Mouse (Mus musculus) midbrain, embryonic 15.5 days (tissue): ENCODE measurements around the gene Vps18. TPM values are rescaled to one million over a fixed set of nuclear protein-coding genes. Genes with fewer than 3 reads are reported as not detected.

ENCODE experiments used
- ATAC-seq: fragments of 200-750 bp; cut with Nextera tagmentation; replicated peaks from 2 replicates; pipeline ENCODE4 v1.8.0; 2017; ENCODE audit warnings: moderate TSS enrichment
- H3K27ac ChIP-seq: fragments of 300-500 bp; sonication (generic); 2 replicates; pipeline ENCODE4 v1.5.1; 2015; ENCODE audit warnings: mild to moderate bottlenecking, inconsistent platforms
- H3K27me3 ChIP-seq: fragments of 300-500 bp; sonication (generic); replicated peaks from 2 replicates; pipeline ENCODE4 v1.6.1; 2015; ENCODE audit warnings: inconsistent platforms
- H3K36me3 ChIP-seq: fragments of 300-500 bp; sonication (generic); replicated peaks from 2 replicates; pipeline ENCODE4 v1.6.1; 2015; ENCODE audit warnings: inconsistent platforms
- H3K4me1 ChIP-seq: fragments of 300-500 bp; sonication (generic); 2 replicates; pipeline ENCODE4 v1.6.1; 2015; ENCODE audit warnings: inconsistent platforms
- H3K4me2 ChIP-seq: fragments of 300-500 bp; sonication (generic); 2 replicates; pipeline ENCODE4 v1.6.1; 2015; ENCODE audit warnings: inconsistent platforms, mild to moderate bottlenecking, moderate library complexity
- H3K4me3 ChIP-seq: fragments of 300-500 bp; sonication (generic); 2 replicates; pipeline ENCODE4 v1.5.1; 2015; ENCODE audit warnings: mild to moderate bottlenecking, inconsistent platforms
- H3K9ac ChIP-seq: fragments of 300-500 bp; sonication (generic); 2 replicates; pipeline ENCODE4 v1.6.1; 2015; ENCODE audit warnings: mild to moderate bottlenecking, inconsistent platforms
- H3K9me3 ChIP-seq: fragments of 300-500 bp; sonication (generic); 2 replicates; pipeline ENCODE4 v1.6.1; 2016; ENCODE audit warnings: inconsistent platforms
- WGBS: fragments of 180-500 bp; shearing (Covaris S2); methylation state at CpG from one replicate; pipeline ENCODE4 v1.1.7; 2015; ENCODE audit warnings: mixed read lengths; 5-methylcytosine and 5-hydroxymethylcytosine counted together
- polyA plus RNA-seq: library from polyadenylated mRNA; unstranded; fragments of >200 nt; fragmentation: Nextera tagmentation; extraction: Ambion mirVana; gene quantifications from 2 replicates; pipeline ENCODE4 v1.2.1, GENCODE M21; 2015

Gene Vps18
- polyA plus RNA-seq, 1 experiment from 2014 or later = 32.3 TPM

DNA sequence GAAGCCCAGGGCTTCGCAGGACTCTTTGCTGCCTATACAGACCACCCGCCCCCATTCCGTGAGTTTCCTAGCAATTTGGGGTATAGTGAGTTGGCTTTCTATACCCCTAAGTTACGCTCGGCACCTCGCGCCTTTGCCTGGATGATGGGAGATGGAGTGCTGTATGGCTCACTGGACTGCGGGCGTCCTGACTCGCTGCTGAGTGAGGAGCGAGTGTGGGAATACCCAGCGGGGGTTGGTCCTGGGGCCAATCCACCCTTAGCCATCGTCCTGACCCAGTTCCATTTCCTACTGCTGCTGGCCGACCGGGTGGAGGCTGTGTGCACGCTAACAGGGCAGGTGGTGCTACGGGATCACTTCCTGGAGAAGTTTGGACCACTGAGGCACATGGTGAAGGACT lies 4.8 kb downstream of the Vps18 start:
- H3K27ac ChIP-seq = no peak overlapping the region
- ATAC-seq = no peak
- H3K27me3 ChIP-seq = no peaks in the 10 kb centered on the region
- no peak overlapping the region for H3K4me3 ChIP-seq
- peaks cover 31% of the 10 kb centered on the region; the same call in 1 of the 2 replicates for H3K36me3 ChIP-seq
- peaks cover 18% of the 10 kb centered on the region for H3K4me1 ChIP-seq
- 95% methylated on average over 17 of the region's 17 CpGs for WGBS
- no peak overlapping the region for H3K9ac ChIP-seq
- no peak overlapping the region for H3K4me2 ChIP-seq
- no peaks in the 10 kb centered on the region for H3K9me3 ChIP-seq

DNA sequence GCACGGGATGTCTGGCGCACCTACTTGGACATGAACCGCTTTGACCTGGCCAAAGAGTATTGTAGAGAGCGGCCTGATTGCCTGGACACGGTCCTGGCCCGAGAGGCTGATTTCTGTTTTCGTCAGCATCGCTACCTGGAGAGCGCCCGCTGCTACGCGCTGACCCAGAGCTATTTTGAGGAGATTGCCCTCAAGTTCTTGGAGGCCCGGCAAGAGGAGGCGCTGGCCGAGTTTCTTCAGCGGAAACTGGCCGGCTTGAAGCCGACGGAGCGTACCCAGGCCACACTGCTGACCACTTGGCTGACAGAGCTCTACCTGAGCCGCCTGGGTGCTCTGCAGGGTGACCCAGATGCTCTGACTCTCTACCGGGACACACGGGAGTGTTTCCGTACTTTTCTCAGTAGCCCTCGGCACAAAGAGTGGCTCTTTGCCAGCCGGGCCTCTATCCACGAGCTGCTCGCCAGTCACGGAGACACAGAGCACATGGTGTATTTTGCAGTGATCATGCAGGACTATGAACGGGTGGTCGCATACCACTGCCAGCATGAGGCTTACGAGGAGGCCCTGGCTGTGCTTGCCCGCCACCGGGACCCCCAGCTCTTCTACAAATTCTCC lies 5.3 kb downstream of the Vps18 start:
- H3K27me3 ChIP-seq = no peaks in the 10 kb centered on the region
- no peak overlapping the region for H3K9ac ChIP-seq
- H3K27ac ChIP-seq = no peak overlapping the region
- H3K4me1 ChIP-seq = peaks cover 18% of the 10 kb centered on the region
- no peak for ATAC-seq
- 93% methylated on average over 34 of the region's 34 CpGs for WGBS
- H3K36me3 ChIP-seq = peaks cover 31% of the 10 kb centered on the region; the same call in 1 of the 2 replicates
- no peak overlapping the region for H3K4me3 ChIP-seq
- no peaks in the 10 kb centered on the region for H3K9me3 ChIP-seq
- H3K4me2 ChIP-seq = no peak overlapping the region

- H3K27me3 ChIP-seq = no peaks in the 10 kb centered on the region
- ATAC-seq = no peak
- no peak overlapping the region for H3K4me3 ChIP-seq
- peaks cover 15% of the 10 kb centered on the region for H3K4me1 ChIP-seq
- no peak overlapping the region for H3K27ac ChIP-seq
- peaks cover 31% of the 10 kb centered on the region; the same call in 1 of the 2 replicates for H3K36me3 ChIP-seq
- WGBS = 93% methylated on average over 18 of the region's 18 CpGs
- H3K9ac ChIP-seq = no peak overlapping the region
- no peak overlapping the region for H3K4me2 ChIP-seq
- H3K9me3 ChIP-seq = no peaks in the 10 kb centered on the region
Measured at GRCm38 (mm10) chr2:119294411-119294810, 5.9 kb downstream of the Vps18 start.

DNA sequence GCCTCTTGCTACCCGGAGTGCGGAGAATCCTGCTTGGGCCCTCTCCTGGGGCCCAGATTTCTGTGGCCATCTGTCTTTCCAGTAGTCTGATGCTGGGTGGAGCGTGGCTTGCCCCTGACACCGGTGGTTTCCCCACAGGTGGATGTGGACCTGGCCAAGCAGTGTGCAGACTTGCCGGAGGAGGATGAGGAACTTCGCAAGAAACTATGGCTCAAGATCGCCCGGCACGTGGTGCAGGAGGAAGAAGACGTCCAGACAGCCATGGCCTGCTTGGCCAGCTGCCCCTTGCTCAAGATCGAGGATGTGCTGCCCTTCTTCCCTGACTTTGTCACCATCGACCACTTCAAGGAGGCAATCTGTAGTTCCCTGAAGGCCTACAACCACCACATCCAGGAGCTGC lies 8.2 kb downstream of the Vps18 start:
- no peak overlapping the region for H3K4me3 ChIP-seq
- no peak for ATAC-seq
- H3K9me3 ChIP-seq = no peaks in the 10 kb centered on the region
- H3K4me1 ChIP-seq = peaks cover 17% of the 10 kb centered on the region
- no peak overlapping the region for H3K9ac ChIP-seq
- H3K36me3 ChIP-seq = peaks cover 29% of the 10 kb centered on the region; the same call in 1 of the 2 replicates
- H3K27me3 ChIP-seq = no peaks in the 10 kb centered on the region
- no peak overlapping the region for H3K27ac ChIP-seq
- no peak overlapping the region for H3K4me2 ChIP-seq
- WGBS = 94% methylated on average over 12 of the region's 12 CpGs

DNA sequence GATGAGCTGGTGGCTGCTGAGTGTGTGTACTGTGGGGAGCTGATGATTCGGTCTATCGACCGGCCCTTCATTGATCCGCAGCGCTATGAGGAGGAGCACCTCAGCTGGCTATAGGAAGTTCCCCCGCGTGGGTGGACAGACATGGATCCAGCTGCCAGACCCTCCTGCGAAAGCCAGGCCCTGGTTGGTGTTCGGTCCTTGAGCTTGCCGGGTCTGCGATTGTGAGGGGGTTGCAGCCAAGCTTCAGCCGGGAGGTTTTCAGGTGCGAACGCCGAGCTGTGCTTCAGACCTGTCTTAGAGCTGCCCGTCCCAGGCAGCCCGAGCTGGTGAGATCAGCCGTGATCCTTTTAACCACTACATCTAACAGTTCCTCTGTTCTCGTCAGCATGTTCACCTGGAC lies 9.0 kb downstream of the Vps18 start:
- no peak overlapping the region for H3K4me2 ChIP-seq
- no peak for ATAC-seq
- H3K27me3 ChIP-seq = no peaks in the 10 kb centered on the region
- H3K27ac ChIP-seq = no peak overlapping the region
- no peak overlapping the region for H3K4me3 ChIP-seq
- no peak overlapping the region for H3K9ac ChIP-seq
- 96% methylated on average over 19 of the region's 19 CpGs for WGBS
- peaks cover 23% of the 10 kb centered on the region; the same call in 1 of the 2 replicates for H3K36me3 ChIP-seq
- peaks cover 17% of the 10 kb centered on the region for H3K4me1 ChIP-seq
- H3K9me3 ChIP-seq = no peaks in the 10 kb centered on the region

DNA sequence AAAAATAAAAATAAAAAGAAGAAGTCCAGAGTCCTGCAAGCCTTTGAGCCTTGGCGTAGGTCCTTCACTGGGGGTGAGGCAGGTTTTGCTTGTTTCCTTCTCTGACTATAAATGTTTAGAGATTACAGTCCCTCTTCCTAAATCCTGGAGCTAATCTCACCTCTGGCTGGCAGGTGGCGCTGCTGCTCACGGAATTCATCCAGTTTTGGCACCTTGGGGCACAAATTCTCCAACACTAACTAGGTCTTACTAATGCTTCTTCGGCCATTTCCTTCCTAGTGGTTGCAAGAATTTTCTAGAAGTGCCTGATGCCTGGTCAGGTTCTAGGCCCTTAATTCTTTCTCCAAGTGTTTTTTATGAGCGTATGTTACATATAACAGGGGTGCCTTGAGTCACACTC lies 9.8 kb downstream of the Vps18 start:
- ATAC-seq = no peak
- WGBS = 48% methylated on average over 5 of the region's 5 CpGs
- Histone ChIP-seq H3K27ac (no peak overlapping the region), H3K9ac (no peak overlapping the region), H3K9me3 (no peaks in the 10 kb centered on the region), H3K4me2 (no peak overlapping the region), H3K27me3 (no peaks in the 10 kb centered on the region), H3K36me3 (peaks cover 18% of the 10 kb centered on the region; the same call in 1 of the 2 replicates), H3K4me1 (peaks cover 17% of the 10 kb centered on the region), H3K4me3 (no peak overlapping the region)

DNA sequence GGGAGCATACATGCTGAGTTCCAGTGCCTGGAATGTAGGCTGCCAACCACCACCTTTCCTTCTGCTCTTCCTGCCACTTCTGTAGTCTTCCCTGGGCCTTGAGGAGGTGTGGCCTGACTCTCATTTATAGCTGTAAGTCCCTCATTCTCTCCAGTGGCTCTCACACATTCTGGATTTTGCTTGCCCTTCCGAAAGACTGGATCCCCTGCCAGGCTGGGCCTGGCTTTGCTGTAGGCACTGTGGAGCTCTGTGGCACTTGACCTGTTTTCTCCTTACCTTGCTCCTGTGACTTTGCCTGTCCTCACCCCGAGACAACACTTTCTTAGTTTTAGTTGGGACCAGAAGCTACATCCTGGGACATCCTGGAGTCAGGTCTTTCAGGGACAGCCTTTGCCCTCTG lies 10.3 kb downstream of the Vps18 start:
- WGBS = 90% methylated on average over 2 of the region's 2 CpGs
- Histone ChIP-seq H3K9me3 (no peaks in the 10 kb centered on the region), H3K9ac (no peak overlapping the region), H3K27ac (no peak overlapping the region), H3K4me3 (no peak overlapping the region), H3K27me3 (no peaks in the 10 kb centered on the region), H3K36me3 (peaks cover 13% of the 10 kb centered on the region; the same call in 1 of the 2 replicates), H3K4me2 (no peak overlapping the region), H3K4me1 (peaks cover 17% of the 10 kb centered on the region)
- no peak for ATAC-seq

GRCm38 (mm10) chr2:119299981-119300818 lies 11.7 kb downstream of the Vps18 start:
- Histone ChIP-seq H3K4me2 (peak overlapping the region; percentile 26), H3K4me3 (no peak overlapping the region; the same call in 1 of the 2 replicates), H3K36me3 (peaks cover 12% of the 10 kb centered on the region; the same call in 1 of the 2 replicates), H3K27ac (peak overlapping the region; percentile 51), H3K9ac (no peak overlapping the region), H3K4me1 (peaks cover 17% of the 10 kb centered on the region), H3K27me3 (no peaks in the 10 kb centered on the region), H3K9me3 (no peaks in the 10 kb centered on the region)
- ATAC-seq = peak; percentile 72
- 6% methylated on average over 15 of the region's 15 CpGs for WGBS

DNA sequence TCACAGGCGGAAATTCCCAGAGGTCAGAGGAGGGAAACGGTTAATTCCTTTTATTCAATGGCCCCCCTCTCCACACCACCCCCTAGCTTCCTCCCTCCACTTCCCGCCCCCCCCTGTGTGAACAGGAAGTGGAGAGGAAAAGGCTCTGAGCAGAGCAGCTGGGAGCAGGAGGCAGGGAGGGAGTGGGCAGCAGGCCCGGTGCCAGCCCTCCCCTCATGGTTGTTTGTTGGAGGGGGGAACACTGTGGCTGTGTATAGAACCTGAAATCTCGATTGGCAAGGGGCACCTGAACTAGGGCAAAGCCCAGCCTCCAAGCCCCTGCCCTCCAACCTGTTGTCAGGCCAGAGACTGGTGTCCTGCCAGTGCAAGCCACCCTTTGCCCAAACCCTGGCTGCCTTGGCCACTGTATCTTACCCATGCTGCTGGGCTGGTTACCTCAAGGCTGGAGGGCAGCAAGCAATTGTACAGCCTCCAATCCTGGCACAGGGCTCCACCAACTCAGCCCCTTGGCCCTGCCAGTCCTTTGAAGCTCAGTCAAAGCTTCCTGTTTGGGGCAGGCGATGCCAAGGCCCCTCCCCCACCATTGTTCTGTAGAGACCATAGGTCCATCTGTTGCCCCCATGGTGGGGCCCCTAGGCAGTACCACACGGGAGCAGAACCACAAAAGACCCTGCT lies 12.4 kb downstream of the Vps18 start:
- Histone ChIP-seq H3K9me3 (no peaks in the 10 kb centered on the region), H3K9ac (no peak overlapping the region), H3K4me3 (no peak overlapping the region), H3K36me3 (peaks cover 12% of the 10 kb centered on the region; the same call in 1 of the 2 replicates), H3K4me1 (peaks cover 17% of the 10 kb centered on the region), H3K27ac (peak overlapping the region; percentile 51), H3K4me2 (no peak overlapping the region), H3K27me3 (no peaks in the 10 kb centered on the region)
- ATAC-seq = peak; percentile 35
- WGBS = 42% methylated on average over 7 of the region's 7 CpGs

GRCm38 (mm10) chr2:119302876-119303275 lies 14.3 kb downstream of the Vps18 start:
- Histone ChIP-seq H3K4me2 (no peak overlapping the region), H3K4me3 (no peak overlapping the region), H3K36me3 (0 out of 2 replicates have a peak, but pooled peaks cover under 1% of the 10 kb centered on the region), H3K4me1 (peaks cover 17% of the 10 kb centered on the region), H3K9ac (no peak overlapping the region), H3K9me3 (no peaks in the 10 kb centered on the region), H3K27ac (no peak overlapping the region), H3K27me3 (no peaks in the 10 kb centered on the region)
- no peak for ATAC-seq
- 84% methylated on average over 6 of the region's 6 CpGs for WGBS

- Histone ChIP-seq H3K9ac (no peak overlapping the region), H3K27me3 (no peaks in the 10 kb centered on the region), H3K4me1 (peaks cover 15% of the 10 kb centered on the region), H3K4me3 (no peak overlapping the region), H3K4me2 (no peak overlapping the region), H3K27ac (no peak overlapping the region), H3K36me3 (no peaks in the 10 kb centered on the region), H3K9me3 (no peaks in the 10 kb centered on the region)
- no peak for ATAC-seq
- 55% methylated on average over 3 of the region's 3 CpGs for WGBS
Measured at GRCm38 (mm10) chr2:119304391-119304790, 15.9 kb downstream of the Vps18 start.

DNA sequence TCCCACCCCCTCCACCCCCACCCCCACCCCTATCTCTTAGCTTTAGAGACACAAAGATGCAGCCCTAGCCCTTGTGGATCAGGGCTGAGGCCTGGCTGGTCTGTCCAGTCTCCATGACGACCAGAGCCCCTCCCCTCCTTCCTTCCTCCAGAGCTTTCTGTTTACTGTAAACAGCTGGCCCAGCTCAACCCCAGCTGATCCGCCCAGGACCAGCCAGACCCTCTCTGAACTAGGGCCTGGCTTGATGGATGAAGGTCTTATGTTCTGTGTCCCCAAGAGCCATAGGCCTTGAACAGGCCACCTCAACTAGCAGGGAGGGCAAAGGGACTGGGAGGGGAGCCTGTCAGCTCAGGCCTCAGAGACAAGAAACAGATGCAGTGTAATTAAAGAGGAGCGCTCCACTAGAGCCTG lies 16.3 kb downstream of the Vps18 start:
- peak; percentile 42; the same call in 1 of the 2 replicates for ATAC-seq
- Histone ChIP-seq H3K4me3 (no peak overlapping the region), H3K9me3 (no peaks in the 10 kb centered on the region), H3K4me2 (no peak overlapping the region), H3K27ac (no peak overlapping the region), H3K4me1 (peaks cover 15% of the 10 kb centered on the region), H3K36me3 (no peaks in the 10 kb centered on the region), H3K27me3 (no peaks in the 10 kb centered on the region), H3K9ac (no peak overlapping the region)
- 24% methylated on average over 3 of the region's 3 CpGs for WGBS
